Mouse (Mus musculus): ENCODE measurements around the gene Coa6. TPM values are rescaled to one million over a fixed set of nuclear protein-coding genes. Genes with fewer than 3 reads are reported as not detected.

Coa6 gene
- total RNA-seq, 1 experiment from 2014 or later, result 31.7 TPM

DNA sequence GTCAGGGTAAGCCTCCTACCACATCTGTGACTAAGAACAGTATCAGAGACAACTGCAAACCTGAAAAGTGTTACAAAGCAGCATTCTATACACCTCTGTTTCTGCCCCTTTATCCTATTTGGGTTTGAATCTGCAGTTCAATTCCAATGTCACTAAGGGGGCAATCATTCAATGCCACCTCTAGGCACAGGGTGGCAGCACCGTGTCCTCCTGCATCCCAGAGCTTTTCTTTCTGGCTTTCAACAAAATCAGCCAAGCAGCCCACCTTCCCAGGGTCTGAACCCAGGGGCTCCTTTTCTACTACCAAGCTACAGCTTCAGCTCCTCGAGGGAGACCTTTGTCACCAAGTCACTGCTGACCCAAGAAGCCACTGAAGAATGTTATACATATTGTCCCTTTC, 16.6 kb downstream of the Coa6 start:
- ATAC-seq (replicated peaks in 1 of 2; ENCODE audit: insufficient read depth in 1 of 2, low FRiP score in 2 of 2, low TSS enrichment in 1 of 2, low read depth in 1 of 2, poor library complexity in 2 of 2, severe bottlenecking in 2 of 2), result no peak

DNA sequence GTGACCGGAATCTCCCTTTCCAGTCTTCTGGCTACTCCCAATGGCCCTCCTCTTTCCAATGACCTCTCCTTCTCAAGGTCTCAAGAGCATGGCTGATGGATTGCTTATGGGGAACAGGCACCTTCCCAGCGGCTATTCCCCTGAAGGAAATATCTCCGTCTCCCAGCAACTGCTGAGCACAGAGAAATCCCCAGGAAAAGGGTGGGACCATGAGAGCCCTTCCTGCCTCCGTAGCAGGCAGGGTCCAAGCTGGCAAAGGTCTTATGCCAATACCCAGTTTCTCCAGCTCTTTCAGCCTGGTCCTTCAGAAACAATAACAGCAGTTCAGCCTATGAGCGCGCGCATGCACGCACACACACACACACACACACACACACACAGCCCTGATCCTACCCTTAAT, 28.8 kb downstream of the Coa6 start:
- ATAC-seq (replicated peaks in 1 of 2; ENCODE audit: insufficient read depth in 1 of 2, low FRiP score in 2 of 2, low TSS enrichment in 1 of 2, low read depth in 1 of 2, poor library complexity in 2 of 2, severe bottlenecking in 2 of 2), result no peak

DNA sequence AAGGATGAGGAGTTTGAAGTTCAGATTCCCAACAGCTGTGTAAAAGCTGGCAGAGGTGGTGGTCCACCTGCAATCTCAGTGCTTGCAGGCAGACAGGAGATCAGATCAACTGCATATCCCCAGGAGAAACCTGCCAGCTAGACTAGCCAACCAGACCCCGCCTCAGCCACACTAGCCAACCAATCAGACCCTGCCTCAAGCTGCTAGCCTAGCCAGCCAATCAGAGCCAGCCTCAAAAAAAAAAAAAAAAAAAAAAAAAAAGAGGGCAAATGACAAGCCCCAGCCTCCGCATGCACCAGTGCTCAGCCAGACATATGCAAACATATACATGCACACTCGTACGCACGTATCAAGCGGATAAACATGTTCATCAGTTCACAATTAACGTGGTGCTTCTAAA, 33.1 kb downstream of the Coa6 start:
- no peak for ATAC-seq (replicated peaks in 1 of 2; ENCODE audit: insufficient read depth in 1 of 2, low FRiP score in 2 of 2, low TSS enrichment in 1 of 2, low read depth in 1 of 2, poor library complexity in 2 of 2, severe bottlenecking in 2 of 2)

DNA sequence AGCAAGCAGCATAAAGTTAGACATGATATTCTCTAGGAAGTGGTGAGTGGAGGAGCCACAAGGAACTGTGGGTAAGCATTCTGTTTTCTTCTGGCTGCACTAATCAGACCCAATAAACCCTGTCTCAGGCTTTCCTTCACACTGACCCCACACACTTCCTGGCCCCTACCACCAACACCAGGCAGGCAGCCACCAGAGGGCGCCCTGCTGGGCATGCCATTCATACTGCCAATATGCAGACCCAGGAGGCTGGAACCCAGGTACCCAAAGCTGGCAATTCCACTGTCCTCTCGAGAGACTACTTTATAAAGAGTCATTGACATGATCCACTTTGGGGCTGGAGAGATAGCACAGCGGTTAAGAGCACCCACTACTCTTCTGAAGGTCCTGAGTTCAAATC, 38.0 kb downstream of the Coa6 start:
- ATAC-seq (replicated peaks in 1 of 2; ENCODE audit: insufficient read depth in 1 of 2, low FRiP score in 2 of 2, low TSS enrichment in 1 of 2, low read depth in 1 of 2, poor library complexity in 2 of 2, severe bottlenecking in 2 of 2), result peak; percentile 38 to 49; a peak in 3 of 4 replicates

GRCm38 (mm10) chr8:126461735-126462134, 39.4 kb downstream of the Coa6 start:
- ATAC-seq (replicated peaks in 1 of 2; ENCODE audit: insufficient read depth in 1 of 2, low FRiP score in 2 of 2, low TSS enrichment in 1 of 2, low read depth in 1 of 2, poor library complexity in 2 of 2, severe bottlenecking in 2 of 2), result no peak; a peak in 1 of 4 replicates

- ATAC-seq (replicated peaks in 1 of 2; ENCODE audit: insufficient read depth in 1 of 2, low FRiP score in 2 of 2, low TSS enrichment in 1 of 2, low read depth in 1 of 2, poor library complexity in 2 of 2, severe bottlenecking in 2 of 2), result no peak
Measured at GRCm38 (mm10) chr8:126464071-126464470, 41.8 kb downstream of the Coa6 start.

DNA sequence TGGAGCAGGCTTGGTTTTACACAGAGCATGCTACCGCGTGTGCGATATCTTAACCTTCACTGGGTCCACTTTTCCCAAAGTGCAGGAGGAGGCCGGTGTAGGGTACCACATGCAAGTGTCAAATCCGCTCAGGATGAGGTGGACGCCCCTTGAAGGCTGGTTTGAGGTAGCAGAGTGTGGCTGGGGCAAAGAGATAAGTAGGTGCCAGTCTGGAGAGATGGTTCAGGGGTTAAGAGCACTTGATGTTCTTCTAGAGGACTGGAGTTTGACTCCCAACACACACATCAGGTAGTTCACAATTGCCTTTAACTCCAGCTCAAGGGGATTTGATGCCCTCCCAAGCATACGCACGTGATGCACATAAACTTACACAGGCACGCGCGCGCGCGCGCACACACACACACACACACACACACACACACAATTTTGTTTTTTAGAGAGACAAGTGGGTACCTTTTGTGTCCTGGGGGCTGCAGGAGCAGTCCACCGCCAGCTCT, 51.5 kb downstream of the Coa6 start:
- ATAC-seq (replicated peaks in 1 of 2; ENCODE audit: insufficient read depth in 1 of 2, low FRiP score in 2 of 2, low TSS enrichment in 1 of 2, low read depth in 1 of 2, poor library complexity in 2 of 2, severe bottlenecking in 2 of 2), result no peak

DNA sequence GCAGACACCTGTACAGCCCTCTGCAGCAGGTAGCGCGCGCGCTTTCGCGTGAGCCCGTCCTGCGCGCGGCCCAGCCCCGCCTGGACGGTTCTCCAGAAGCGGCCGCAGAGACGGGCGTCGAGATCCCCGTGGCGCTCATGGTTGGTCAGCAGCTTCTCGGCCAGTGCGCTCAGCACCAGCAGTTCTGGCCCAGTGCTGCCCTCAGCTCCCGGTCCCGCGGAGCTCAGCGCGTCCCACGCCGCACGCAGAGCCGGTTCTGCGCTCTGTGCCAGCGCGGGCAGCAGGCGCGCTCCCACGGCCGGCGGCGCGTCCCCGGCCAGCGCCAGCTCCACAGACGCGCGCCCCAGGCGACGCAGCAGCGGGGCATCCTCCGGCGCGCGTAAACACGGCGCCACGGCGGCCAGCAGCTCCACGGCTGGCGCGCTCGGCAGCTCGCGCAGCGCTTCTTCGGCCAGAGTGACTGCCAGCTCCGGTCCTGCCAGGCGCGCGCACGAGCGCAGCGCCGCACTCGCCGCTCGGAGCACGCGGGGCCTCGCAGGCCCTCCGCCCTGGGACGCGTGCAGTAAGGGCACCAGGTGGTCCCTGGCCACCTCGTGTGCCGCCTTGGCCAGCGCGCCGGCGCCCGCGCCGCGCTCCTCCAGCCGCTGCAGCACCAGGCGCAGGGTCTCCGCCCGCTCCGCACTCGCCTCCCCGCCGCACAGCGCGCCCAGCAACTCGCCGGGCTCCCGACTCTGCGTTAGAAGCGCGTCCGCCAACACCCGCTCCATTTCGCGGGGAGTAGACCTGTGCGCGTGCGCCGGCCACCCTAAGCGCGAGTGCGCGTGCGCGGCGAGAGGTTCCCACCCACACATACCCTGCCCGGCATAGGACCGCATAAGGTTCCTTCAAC, 52.2 kb downstream of the Coa6 start, which contains the start of gene Tarbp1:
Tarbp1 (minus strand) TSS at position 767 of the 889 bp plus-strand sequence.
- ATAC-seq (replicated peaks in 1 of 2; ENCODE audit: insufficient read depth in 1 of 2, low FRiP score in 2 of 2, low TSS enrichment in 1 of 2, low read depth in 1 of 2, poor library complexity in 2 of 2, severe bottlenecking in 2 of 2), result peak; percentile 82 to 86

Other genes with a start within 250 kb of the Coa6 start
- not detected in 2 replicates for gene Slc35f3, start 124.0 kb upstream of the Coa6 start, total RNA-seq (2017)
- gene Tarbp1, start 52.5 kb downstream of the Coa6 start, total RNA-seq (2017), result 8.9 and 10.4 TPM in 2 replicates
- gene Irf2bp2, start 171.5 kb downstream of the Coa6 start, total RNA-seq (2017), result 98.4 and 98.7 TPM in 2 replicates

Measured in hematopoietic stem cell, adult 5-6 weeks (primary cell).